Mouse (Mus musculus): ENCODE data around the gene Fam178b.

DNA sequence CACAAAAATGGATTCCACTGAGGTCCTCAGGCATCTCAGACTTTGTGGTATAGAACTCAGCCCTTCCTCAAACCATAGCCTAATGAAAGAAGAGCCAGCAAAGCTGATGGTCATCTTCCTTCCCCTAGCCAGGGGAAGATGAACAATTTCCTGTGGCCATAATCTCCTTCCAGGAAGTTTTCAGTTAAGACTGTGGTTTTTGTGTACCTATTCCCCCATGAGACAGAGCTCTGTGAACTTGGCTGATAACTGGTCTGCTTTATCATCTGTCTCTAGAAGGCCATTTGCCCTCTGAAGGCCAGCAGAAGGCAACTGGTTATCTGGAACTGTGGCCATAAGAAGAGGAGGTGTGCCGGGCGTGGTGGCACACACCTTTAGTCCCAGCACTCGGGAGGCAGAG is 26.8 kb downstream of the Fam178b start:
- TF ChIP-seq POLR2A (IDR thresholded peaks at IDR 0.05; ENCODE audit: low read depth, low read length) (no peak), CTCF (IDR thresholded peaks at IDR 0.05; ENCODE audit: extremely low read depth, insufficient read length, insufficient replicate concordance, low read depth, low read length) (no peak)
